ENCODE assay signal across 8 mouse cellular contexts in genomic region chr17:74264333-74265155, GRCm38 (mm10). TPM values are rescaled to one million over a fixed set of nuclear protein-coding genes. Genes with fewer than 3 reads are reported as not detected.
DNase-seq lines count a peak whose midpoint lies in the region; ATAC-seq and TF ChIP-seq lines count a peak whose summit lies in the region.

No protein-coding gene starts in this region.

- peak overlapping the region; percentile 19 for H3K4me2 ChIP-seq in midbrain, embryonic 13.5 days (replicated peaks)

- no peaks in the 10 kb centered on the region for H3K36me3 ChIP-seq in spleen, adult 2 months (ENCODE audit: control insufficient read depth, insufficient read depth, low read length)
- H3K36me3 ChIP-seq in midbrain, embryonic 13.5 days = 0 out of 2 replicates have a peak, but pooled peaks cover 2% of the 10 kb centered on the region

- ATAC-seq in midbrain, embryonic 13.5 days = peak; percentile 44; the same call in 1 of the 2 replicates
- no peak for ATAC-seq in inflammation-experienced regulatory T-cells, adult 6 months

- H3K4me1 ChIP-seq in spleen, adult 2 months (ENCODE audit: control insufficient read depth, insufficient read depth, insufficient read length) = peaks cover 13% of the 10 kb centered on the region
- peaks cover 36% of the 10 kb centered on the region for H3K4me1 ChIP-seq in midbrain, embryonic 13.5 days (replicated peaks)

- no peak for DNase-seq in spleen, adult 2 months (ENCODE audit: low read depth in 1 of 2, low spot score in 2 of 2)
- no peak for DNase-seq in spleen, postnatal 14 days (ENCODE audit: low spot score in 2 of 2)
- DNase-seq in heart, adult 18-20 months = peak; percentile 37 to 47
- peak; percentile 23 for DNase-seq in kidney, adult 9 months
- DNase-seq in ovary, postnatal 14 days (ENCODE audit: low spot score) = no peak
- DNase-seq in cerebellum, adult 8-10 months = no peak

- H3K9me3 ChIP-seq in midbrain, embryonic 13.5 days = no peaks in the 10 kb centered on the region

- no peak for TF ChIP-seq POLR2A in spleen, adult 2 months (IDR thresholded peaks at IDR 0.05; ENCODE audit: low read depth, low read length)

- 76% methylated on average over 3 of the region's 3 CpGs for WGBS in spleen, adult 2 months
- WGBS in midbrain, embryonic 13.5 days = 46% methylated on average over 3 of the region's 3 CpGs

- peak overlapping the region; percentile 9; the same call in 1 of the 2 replicates for H3K27ac ChIP-seq in spleen, adult 2 months (ENCODE audit: insufficient read depth, low read length)
- peak overlapping the region; percentile 69 for H3K27ac ChIP-seq in midbrain, embryonic 13.5 days

- no peaks in the 10 kb centered on the region for H3K27me3 ChIP-seq in spleen, adult 2 months (ENCODE audit: control insufficient read depth, insufficient read depth, low read length)
- H3K27me3 ChIP-seq in midbrain, embryonic 13.5 days = no peaks in the 10 kb centered on the region

- no peak for TF ChIP-seq CTCF in spleen, adult 2 months (IDR thresholded peaks at IDR 0.05; ENCODE audit: extremely low read depth, insufficient read depth, insufficient read length, insufficient replicate concordance)

- H3K9ac ChIP-seq in midbrain, embryonic 13.5 days (replicated peaks) = 0 out of 2 replicates have a peak overlapping the region, but pooled peaks have one; percentile 17

- H3K4me3 ChIP-seq in spleen, adult 2 months (ENCODE audit: extremely low read depth, insufficient read depth, insufficient read length) = no peak overlapping the region
- no peak overlapping the region for H3K4me3 ChIP-seq in midbrain, embryonic 13.5 days (replicated peaks)

RNA-seq across cellular contexts. Expression of gene Memo1, which starts 30.8 kb away (rescaled TPM):
- polyA plus RNA-seq in spleen, adult 2 months (2012; rRNA removed) = 30.7 and 35.4 TPM in 2 replicates
- 10 to 100 TPM; 57.4 to 63.2 TPM for total RNA-seq in heart, adult 18-20 months (2021)
- 66.3 and 66.7 TPM in 2 replicates for polyA plus RNA-seq in midbrain, embryonic 13.5 days (2015; fragmentation: Nextera tagmentation; extraction: Ambion mirVana)
- 10 to 100 TPM; 37.6 to 61.9 (median 45.4) TPM for polyA plus RNA-seq in inflammation-experienced regulatory T-cells, adult 6 months (2017; shearing (Covaris generic))

RNA-seq across cellular contexts. Expression of gene Dpy30, which starts 59.2 kb away (rescaled TPM):
- 14.1 and 14.5 TPM in 2 replicates for polyA plus RNA-seq in spleen, adult 2 months (2012; rRNA removed)
- total RNA-seq in heart, adult 18-20 months (2021) = 10 to 100 TPM; 36.5 to 48.4 TPM
- 213 and 220 TPM in 2 replicates for polyA plus RNA-seq in midbrain, embryonic 13.5 days (2015; fragmentation: Nextera tagmentation; extraction: Ambion mirVana)
- polyA plus RNA-seq in inflammation-experienced regulatory T-cells, adult 6 months (2017; shearing (Covaris generic)) = 100 to 1,000 TPM; 141 to 185 (median 142) TPM

Comparison
In these comparisons a context has a peak if more than half of its experiments do, and no peak if none do; other contexts are left out.
1. DNase-seq: peak in heart, adult 18-20 months (2 of 2) and kidney, adult 9 months (single experiment); none in spleen, adult 2 months (0 of 2), spleen, postnatal 14 days (0 of 2), ovary, postnatal 14 days (single experiment) and cerebellum, adult 8-10 months (single experiment).